Mouse (Mus musculus) lung, embryonic 15.5 days (tissue): ENCODE measurements around the gene Gm9821. TPM values are rescaled to one million over a fixed set of nuclear protein-coding genes. Genes with fewer than 3 reads are reported as not detected.
A peak's percentile ranks its signal among the peaks of the same experiment; 100 is the strongest.

Experiments used
- ATAC-seq: fragments of 200-750 bp; cut with Nextera tagmentation; 2 replicates; pipeline ENCODE4 v1.8.0; 2017; ENCODE audit warnings: moderate number of reproducible peaks, borderline replicate concordance; ENCODE audit not compliant: low FRiP score, low TSS enrichment; ENCODE audit errors: extremely low read depth
- H3K27ac ChIP-seq: fragments of 300-500 bp; sonication (generic); 2 replicates; pipeline ENCODE4 v1.5.1; 2015; ENCODE audit warnings: moderate library complexity, mild to moderate bottlenecking, inconsistent platforms
- H3K27me3 ChIP-seq: fragments of 300-500 bp; sonication (generic); 2 replicates; pipeline ENCODE4 v1.6.1; 2015; ENCODE audit warnings: inconsistent platforms
- H3K36me3 ChIP-seq: fragments of 300-500 bp; sonication (generic); 2 replicates; pipeline ENCODE4 v1.6.1; 2015; ENCODE audit warnings: inconsistent platforms
- H3K4me1 ChIP-seq: fragments of 300-500 bp; sonication (generic); 2 replicates; pipeline ENCODE4 v1.6.1; 2015; ENCODE audit warnings: inconsistent platforms
- H3K4me2 ChIP-seq: fragments of 300-500 bp; sonication (generic); 2 replicates; pipeline ENCODE4 v1.6.1; 2015; ENCODE audit warnings: inconsistent platforms, mild to moderate bottlenecking, moderate library complexity
- H3K4me3 ChIP-seq: fragments of 300-500 bp; sonication (generic); 2 replicates; pipeline ENCODE4 v1.5.1; 2015; ENCODE audit warnings: mild to moderate bottlenecking, inconsistent platforms
- H3K9ac ChIP-seq: fragments of 300-500 bp; sonication (generic); 2 replicates; pipeline ENCODE4 v1.6.1; 2015; ENCODE audit warnings: inconsistent platforms
- H3K9me3 ChIP-seq: fragments of 300-500 bp; sonication (generic); 2 replicates; pipeline ENCODE4 v1.6.1; 2016; ENCODE audit warnings: inconsistent platforms
- WGBS: fragments of 180-500 bp; shearing (Covaris S2); methylation state at CpG from one replicate; pipeline ENCODE4 v1.1.7; 2015; 5-methylcytosine and 5-hydroxymethylcytosine counted together
- polyA plus RNA-seq: library from polyadenylated mRNA; unstranded; fragments of >200 nt; fragmentation: Nextera tagmentation; extraction: Ambion mirVana; gene quantifications from 2 replicates; pipeline ENCODE4 v1.2.1, GENCODE M21; 2015

The Gm9821 gene
- polyA plus RNA-seq, 1 experiment from 2014 or later: 0.75 TPM

GRCm38 (mm10) chr2:91953825-91954224 is 8.3 kb downstream of the Gm9821 start:
- H3K9me3 ChIP-seq: no peaks in the 10 kb centered on the region
- H3K4me1 ChIP-seq: peaks cover 76% of the 10 kb centered on the region
- H3K4me2 ChIP-seq: peak overlapping the region; percentile 23; the same call in 1 of the 2 replicates
- H3K27me3 ChIP-seq: no peaks in the 10 kb centered on the region
- no peak overlapping the region for H3K4me3 ChIP-seq
- peak overlapping the region; percentile 75 for H3K27ac ChIP-seq
- ATAC-seq: peak; percentile 58
- 6% methylated on average over 5 of the region's 5 CpGs for WGBS
- H3K36me3 ChIP-seq: no peaks in the 10 kb centered on the region
- no peak overlapping the region for H3K9ac ChIP-seq

- no peak for ATAC-seq
- 52% methylated on average over 4 of the region's 4 CpGs for WGBS
- no peak overlapping the region for H3K4me3 ChIP-seq
- H3K9me3 ChIP-seq: no peaks in the 10 kb centered on the region
- peaks cover 75% of the 10 kb centered on the region for H3K4me1 ChIP-seq
- no peaks in the 10 kb centered on the region for H3K27me3 ChIP-seq
- no peak overlapping the region for H3K9ac ChIP-seq
- no peak overlapping the region for H3K4me2 ChIP-seq
- peak overlapping the region; percentile 75 for H3K27ac ChIP-seq
- H3K36me3 ChIP-seq: 0 out of 2 replicates have a peak, but pooled peaks cover 3% of the 10 kb centered on the region
Observed at GRCm38 (mm10) chr2:91955121-91955591, 9.7 kb downstream of the Gm9821 start.

GRCm38 (mm10) chr2:91955875-91956274 is 10.4 kb downstream of the Gm9821 start:
- Histone ChIP-seq H3K4me3 (no peak overlapping the region), H3K9ac (no peak overlapping the region), H3K27me3 (no peaks in the 10 kb centered on the region), H3K27ac (peak overlapping the region; percentile 75), H3K36me3 (0 out of 2 replicates have a peak, but pooled peaks cover 4% of the 10 kb centered on the region), H3K9me3 (no peaks in the 10 kb centered on the region), H3K4me2 (no peak overlapping the region), H3K4me1 (peaks cover 71% of the 10 kb centered on the region)
- ATAC-seq: no peak
- 78% methylated on average over 6 of the region's 6 CpGs for WGBS

GRCm38 (mm10) chr2:91957096-91957495 is 11.6 kb downstream of the Gm9821 start:
- H3K4me3 ChIP-seq: no peak overlapping the region
- no peaks in the 10 kb centered on the region for H3K9me3 ChIP-seq
- peaks cover 81% of the 10 kb centered on the region for H3K4me1 ChIP-seq
- ATAC-seq: peak; percentile 62; the same call in 1 of the 2 replicates
- peak overlapping the region; percentile 70 for H3K27ac ChIP-seq
- H3K27me3 ChIP-seq: no peaks in the 10 kb centered on the region
- H3K9ac ChIP-seq: no peak overlapping the region
- H3K36me3 ChIP-seq: 0 out of 2 replicates have a peak, but pooled peaks cover 4% of the 10 kb centered on the region
- 6% methylated on average over 4 of the region's 4 CpGs for WGBS
- H3K4me2 ChIP-seq: peak overlapping the region; percentile 19; the same call in 1 of the 2 replicates

- no peak overlapping the region for H3K4me3 ChIP-seq
- H3K36me3 ChIP-seq: 0 out of 2 replicates have a peak, but pooled peaks cover 4% of the 10 kb centered on the region
- no peaks in the 10 kb centered on the region for H3K27me3 ChIP-seq
- H3K4me2 ChIP-seq: no peak overlapping the region
- H3K27ac ChIP-seq: no peak overlapping the region
- H3K9ac ChIP-seq: no peak overlapping the region
- no peak for ATAC-seq
- WGBS: 82% methylated on average over 8 of the region's 8 CpGs
- H3K9me3 ChIP-seq: no peaks in the 10 kb centered on the region
- peaks cover 88% of the 10 kb centered on the region for H3K4me1 ChIP-seq
Observed at GRCm38 (mm10) chr2:91958049-91958448, 12.5 kb downstream of the Gm9821 start.

GRCm38 (mm10) chr2:91958701-91959457 is 13.4 kb downstream of the Gm9821 start:
- peaks cover 82% of the 10 kb centered on the region for H3K4me1 ChIP-seq
- no peak overlapping the region for H3K27ac ChIP-seq
- 0 out of 2 replicates have a peak, but pooled peaks cover 4% of the 10 kb centered on the region for H3K36me3 ChIP-seq
- WGBS: 44% methylated on average over 10 of the region's 10 CpGs
- no peak overlapping the region for H3K9ac ChIP-seq
- ATAC-seq: no peak
- no peaks in the 10 kb centered on the region for H3K9me3 ChIP-seq
- no peaks in the 10 kb centered on the region for H3K27me3 ChIP-seq
- no peak overlapping the region for H3K4me3 ChIP-seq
- no peak overlapping the region for H3K4me2 ChIP-seq

- Histone ChIP-seq H3K9ac (no peak overlapping the region), H3K9me3 (no peaks in the 10 kb centered on the region), H3K4me1 (peaks cover 76% of the 10 kb centered on the region), H3K27ac (no peak overlapping the region), H3K36me3 (0 out of 2 replicates have a peak, but pooled peaks cover 4% of the 10 kb centered on the region), H3K4me2 (no peak overlapping the region), H3K27me3 (no peaks in the 10 kb centered on the region), H3K4me3 (no peak overlapping the region)
- no peak for ATAC-seq
- WGBS: 71% methylated on average over 11 of the region's 11 CpGs
Observed at GRCm38 (mm10) chr2:91959544-91960410, 14.3 kb downstream of the Gm9821 start.

GRCm38 (mm10) chr2:91960459-91960858 is 15.0 kb downstream of the Gm9821 start:
- Histone ChIP-seq H3K4me3 (no peak overlapping the region), H3K9ac (no peak overlapping the region), H3K9me3 (no peaks in the 10 kb centered on the region), H3K4me1 (peaks cover 72% of the 10 kb centered on the region), H3K4me2 (no peak overlapping the region), H3K27me3 (no peaks in the 10 kb centered on the region), H3K36me3 (0 out of 2 replicates have a peak, but pooled peaks cover 4% of the 10 kb centered on the region), H3K27ac (no peak overlapping the region)
- ATAC-seq: no peak
- 90% methylated on average over 5 of the region's 5 CpGs for WGBS

GRCm38 (mm10) chr2:91961901-91962761 is 16.6 kb downstream of the Gm9821 start:
- Histone ChIP-seq H3K9me3 (no peaks in the 10 kb centered on the region), H3K4me2 (peak overlapping the region; percentile 91), H3K36me3 (0 out of 2 replicates have a peak, but pooled peaks cover 4% of the 10 kb centered on the region), H3K4me1 (peaks cover 65% of the 10 kb centered on the region), H3K27me3 (no peaks in the 10 kb centered on the region), H3K4me3 (peak overlapping the region; percentile 94), H3K9ac (peak overlapping the region; percentile 85), H3K27ac (peak overlapping the region; percentile 49; the same call in 1 of the 2 replicates)
- 44% methylated on average over 4 of the region's 4 CpGs for WGBS
- no peak for ATAC-seq

- Histone ChIP-seq H3K27ac (peak overlapping the region; percentile 87), H3K27me3 (no peaks in the 10 kb centered on the region), H3K4me3 (peak overlapping the region; percentile 94), H3K4me2 (peak overlapping the region; percentile 91), H3K4me1 (peaks cover 57% of the 10 kb centered on the region), H3K9ac (peak overlapping the region; percentile 85), H3K36me3 (0 out of 2 replicates have a peak, but pooled peaks cover 4% of the 10 kb centered on the region), H3K9me3 (no peaks in the 10 kb centered on the region)
- under 1% methylated on average over 39 of the region's 39 CpGs for WGBS
- no peak; the same call in 1 of the 2 replicates for ATAC-seq
Observed at GRCm38 (mm10) chr2:91962864-91963401, 17.4 kb downstream of the Gm9821 start.
